Mouse (Mus musculus) spleen, adult 10 weeks (tissue): ENCODE measurements around the gene Traf3. TPM values are rescaled to one million over a fixed set of nuclear protein-coding genes. Genes with fewer than 3 reads are reported as not detected.

Source experiments
- polyA plus RNA-seq: library from polyadenylated mRNA; stranded (reverse); fragments of 350-450 nt; fragmentation: Illumina TruSeq; extraction: RNeasy Lipid Tissue Mini Kit (QIAGEN cat#74804); gene quantifications from one replicate; pipeline ENCODE4 v1.2.3, GENCODE M21; 2015; ENCODE audit warnings: low replicate concordance; ENCODE audit not compliant: insufficient read depth

The Traf3 gene
- polyA plus RNA-seq, result 34.5 TPM

DNA sequence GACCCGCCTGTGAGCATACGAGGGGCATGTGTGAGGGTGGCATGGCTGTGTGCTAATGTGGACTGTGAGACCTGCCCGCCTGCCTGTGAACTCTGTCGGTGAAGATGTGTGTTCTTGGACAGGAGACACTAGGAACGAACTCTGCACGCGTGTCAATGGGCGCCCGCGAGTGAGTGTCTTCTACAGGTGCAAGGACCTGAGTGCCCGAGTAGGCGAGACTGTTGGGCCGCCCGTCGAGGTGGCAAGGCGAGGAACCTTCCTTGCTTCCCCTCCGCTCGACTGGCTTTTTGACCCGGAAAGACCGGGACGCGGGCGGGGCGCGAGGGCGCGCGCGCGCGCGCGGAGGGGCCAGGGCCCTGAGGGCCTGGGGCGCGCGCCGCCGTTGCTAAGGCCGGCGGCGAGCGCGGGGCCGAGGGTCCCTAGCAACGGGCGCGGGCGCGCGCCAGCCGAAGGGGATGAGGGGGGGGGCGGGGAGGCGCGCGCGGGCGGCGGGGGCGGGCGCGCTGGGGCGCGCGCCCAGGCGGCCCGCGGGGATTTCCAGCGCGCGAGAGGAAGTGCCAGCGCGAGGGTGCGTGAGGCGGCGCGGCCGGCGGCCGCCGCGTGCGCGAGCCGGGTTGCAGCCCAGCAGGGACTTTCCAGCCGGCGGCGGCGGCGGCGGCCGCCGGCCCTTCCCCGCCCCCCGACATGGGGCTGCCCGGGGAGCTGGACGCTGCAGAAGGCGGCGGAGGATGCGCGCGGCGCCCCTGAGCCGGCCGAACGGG, at the start of gene Traf3:
Gene Traf3 (plus strand): TSS at position 540 of the 761 bp plus-strand sequence.

DNA sequence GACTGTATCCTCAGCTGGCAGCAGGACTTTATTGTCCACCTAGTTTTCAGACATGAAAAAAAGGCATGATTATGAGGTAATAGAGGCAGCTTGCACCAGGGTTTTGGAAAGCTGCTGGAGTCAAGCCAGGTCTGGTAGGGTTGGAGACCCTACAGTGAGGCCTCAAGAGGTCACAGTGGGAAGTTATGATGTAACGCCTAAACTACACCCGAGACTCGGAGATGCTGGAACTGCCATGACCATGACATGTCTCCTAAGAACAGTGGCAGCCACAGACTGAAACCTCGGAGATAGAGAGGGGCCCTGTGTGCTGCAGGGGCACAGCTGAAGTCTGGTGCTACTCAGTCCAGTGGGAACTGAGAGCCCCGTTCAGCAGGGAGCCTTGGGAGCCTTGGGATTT, 18.3 kb downstream of the Traf3 start, which contains the start of gene 4930595D18Rik:
Gene 4930595D18Rik (minus strand): TSS at position 16 of the 400 bp plus-strand sequence.

DNA sequence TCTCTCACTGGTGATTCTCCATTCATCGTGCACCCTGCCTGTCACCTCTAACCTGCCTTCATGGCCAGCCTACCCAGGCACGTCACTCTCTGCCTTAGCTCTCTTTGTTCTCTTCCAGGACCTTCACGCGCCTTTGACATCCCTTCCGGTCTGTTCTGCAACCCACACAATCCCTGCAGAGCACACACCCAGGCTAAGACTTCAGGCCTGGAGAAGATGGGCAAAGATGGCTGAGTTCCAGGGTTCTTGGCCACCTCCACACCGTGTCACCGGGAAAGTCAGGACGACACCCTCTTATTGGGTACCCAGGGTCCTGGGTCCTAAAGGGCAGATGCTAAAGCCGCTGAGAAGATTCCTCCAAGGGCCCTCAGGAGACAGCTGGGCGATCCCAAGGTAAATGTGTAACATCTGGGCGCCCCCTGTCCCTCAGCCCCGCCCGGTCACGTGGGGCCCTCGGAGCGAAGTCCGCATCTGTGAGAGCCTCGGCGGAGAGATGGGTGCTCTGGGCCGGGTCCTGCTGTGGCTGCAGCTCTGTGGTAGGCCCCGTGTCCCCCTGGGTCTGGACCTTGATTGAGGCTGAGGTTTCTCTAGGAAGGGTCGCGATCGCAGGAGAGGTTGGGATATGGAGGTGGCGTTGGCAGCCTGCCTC, 104.6 kb downstream of the Traf3 start, which contains the start of gene Amn:
Gene Amn (plus strand): TSS at position 467 of the 649 bp plus-strand sequence.

Other genes starting within 250 kb of the Traf3 start
- gene Ankrd9, start 187.3 kb upstream of the Traf3 start, polyA plus RNA-seq, result 0.46 TPM
- 39.1 TPM for gene Rcor1, start 127.0 kb upstream of the Traf3 start, polyA plus RNA-seq
- not detected for gene 4930595D18Rik, start 18.1 kb downstream of the Traf3 start, polyA plus RNA-seq
- not detected for gene Amn, start 104.7 kb downstream of the Traf3 start, polyA plus RNA-seq
- 6.6 TPM for gene Cdc42bpb, start 211.3 kb downstream of the Traf3 start, polyA plus RNA-seq
- gene Lbhd2, start 240.4 kb downstream of the Traf3 start, polyA plus RNA-seq, result not detected